Mouse (Mus musculus): ENCODE measurements at regions not wholly inside any gene's neighbourhood (a gene's known extent, or its start where the extent isn't known, plus 50 kb on each side); places are given as distances from the start of the nearest gene placed in this dataset.

DNA sequence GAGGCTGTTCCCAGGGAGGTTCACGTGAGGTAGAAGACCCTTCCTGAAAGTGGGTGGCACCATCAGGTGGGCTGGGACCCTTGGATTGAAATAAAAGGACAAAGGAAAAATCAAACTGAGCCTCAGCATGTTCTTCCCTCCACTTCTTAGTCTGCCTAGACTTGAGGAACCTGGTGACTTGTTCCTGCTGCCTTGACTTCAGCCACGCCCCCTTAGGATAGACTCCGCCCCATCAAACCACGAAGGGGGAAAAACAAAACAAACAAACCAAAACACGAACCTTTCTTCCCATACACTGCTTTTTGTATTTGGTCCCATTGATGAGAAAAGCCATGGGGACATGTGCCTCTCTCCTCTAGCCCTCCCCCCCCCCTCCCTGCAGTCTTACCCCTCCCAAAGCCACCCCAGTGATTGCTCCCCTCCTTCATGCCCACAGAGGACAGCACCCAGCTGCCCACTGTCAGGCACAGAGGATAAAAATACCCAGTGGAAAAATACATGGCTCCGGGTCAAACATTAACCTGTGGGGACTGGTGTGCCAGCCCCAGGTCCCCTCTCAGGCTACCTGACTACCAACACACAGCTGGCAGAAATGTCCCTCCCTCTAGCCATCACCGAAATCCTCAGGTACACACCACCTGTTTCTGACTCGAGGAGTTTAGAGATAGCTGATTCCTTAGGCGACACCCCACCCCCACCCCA is 148.0 kb downstream of the Vegfa start:
- WGBS: 73% methylated on average over 9 of the region's 9 CpGs
- H3K27ac ChIP-seq (replicated peaks): no peak overlapping the region
- H3K4me2 ChIP-seq: no peak overlapping the region
- H3K4me3 ChIP-seq: no peak overlapping the region
- peaks cover 15% of the 10 kb centered on the region for H3K4me1 ChIP-seq (replicated peaks)
- ATAC-seq (ENCODE audit: low FRiP score, low read depth): no peak
- no peaks in the 10 kb centered on the region for H3K27me3 ChIP-seq
- no peaks in the 10 kb centered on the region for H3K9me3 ChIP-seq
- no peaks in the 10 kb centered on the region for H3K36me3 ChIP-seq
- no peak overlapping the region for H3K9ac ChIP-seq

- H3K4me2 ChIP-seq: no peak overlapping the region
- no peaks in the 10 kb centered on the region for H3K27me3 ChIP-seq
- no peak overlapping the region for H3K9ac ChIP-seq
- no peak for ATAC-seq (ENCODE audit: low FRiP score, low read depth)
- WGBS: 83% methylated on average over 3 of the region's 3 CpGs
- no peak overlapping the region for H3K4me3 ChIP-seq
- no peaks in the 10 kb centered on the region for H3K9me3 ChIP-seq
- no peaks in the 10 kb centered on the region for H3K36me3 ChIP-seq
- H3K27ac ChIP-seq (replicated peaks): no peak overlapping the region
- H3K4me1 ChIP-seq (replicated peaks): peaks cover 15% of the 10 kb centered on the region
These were observed 149.0 kb upstream of the 1600014C23Rik start for GRCm38 (mm10) chr17:45882682-45883081.

GRCm38 (mm10) chr17:45881284-45881683 is 147.6 kb upstream of the 1600014C23Rik start:
- Histone ChIP-seq H3K9me3 (no peaks in the 10 kb centered on the region), H3K36me3 (no peaks in the 10 kb centered on the region), H3K27me3 (no peaks in the 10 kb centered on the region), H3K27ac (replicated peaks) (no peak overlapping the region), H3K4me1 (replicated peaks) (peaks cover 8% of the 10 kb centered on the region), H3K4me3 (no peak overlapping the region), H3K9ac (no peak overlapping the region), H3K4me2 (no peak overlapping the region)
- ATAC-seq (ENCODE audit: low FRiP score, low read depth): no peak
- 92% methylated on average over 9 of the region's 9 CpGs for WGBS

DNA sequence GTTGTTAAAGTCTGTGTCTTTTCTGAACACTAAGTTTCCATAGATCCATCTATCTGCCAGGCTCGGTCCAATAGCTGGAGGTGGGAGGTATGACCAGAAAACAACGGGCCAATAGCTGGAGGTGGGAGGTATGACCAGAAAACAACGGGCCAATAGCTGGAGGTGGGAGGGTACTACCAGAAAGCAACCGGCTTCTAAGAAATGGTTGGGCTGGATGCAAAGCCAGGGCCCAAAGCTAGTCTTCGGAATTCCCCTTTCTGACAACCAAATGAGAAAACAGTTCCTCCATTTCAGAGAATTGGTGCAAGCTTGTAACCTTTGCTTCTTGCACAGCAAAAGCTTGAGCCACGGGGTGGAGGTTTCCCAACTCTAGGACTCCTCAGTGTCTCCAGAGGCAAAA is 147.1 kb upstream of the 1600014C23Rik start:
- no peaks in the 10 kb centered on the region for H3K27me3 ChIP-seq
- ATAC-seq (ENCODE audit: low FRiP score, low read depth): no peak
- no peak overlapping the region for H3K4me2 ChIP-seq
- no peak overlapping the region for H3K27ac ChIP-seq (replicated peaks)
- no peak overlapping the region for H3K9ac ChIP-seq
- H3K4me1 ChIP-seq (replicated peaks): 0 out of 2 replicates have a peak, but pooled peaks cover 5% of the 10 kb centered on the region
- no peak overlapping the region for H3K4me3 ChIP-seq
- no peaks in the 10 kb centered on the region for H3K36me3 ChIP-seq
- H3K9me3 ChIP-seq: no peaks in the 10 kb centered on the region
- 88% methylated on average over 6 of the region's 6 CpGs for WGBS

- Histone ChIP-seq H3K27ac (replicated peaks) (no peak overlapping the region), H3K9ac (no peak overlapping the region), H3K4me1 (replicated peaks) (0 out of 2 replicates have a peak, but pooled peaks cover 5% of the 10 kb centered on the region), H3K4me2 (no peak overlapping the region), H3K36me3 (no peaks in the 10 kb centered on the region), H3K4me3 (no peak overlapping the region), H3K9me3 (no peaks in the 10 kb centered on the region), H3K27me3 (no peaks in the 10 kb centered on the region)
- 69% methylated on average over 6 of the region's 6 CpGs for WGBS
- ATAC-seq (ENCODE audit: low FRiP score, low read depth): no peak
These were observed 146.0 kb upstream of the 1600014C23Rik start for GRCm38 (mm10) chr17:45879478-45880250.

DNA sequence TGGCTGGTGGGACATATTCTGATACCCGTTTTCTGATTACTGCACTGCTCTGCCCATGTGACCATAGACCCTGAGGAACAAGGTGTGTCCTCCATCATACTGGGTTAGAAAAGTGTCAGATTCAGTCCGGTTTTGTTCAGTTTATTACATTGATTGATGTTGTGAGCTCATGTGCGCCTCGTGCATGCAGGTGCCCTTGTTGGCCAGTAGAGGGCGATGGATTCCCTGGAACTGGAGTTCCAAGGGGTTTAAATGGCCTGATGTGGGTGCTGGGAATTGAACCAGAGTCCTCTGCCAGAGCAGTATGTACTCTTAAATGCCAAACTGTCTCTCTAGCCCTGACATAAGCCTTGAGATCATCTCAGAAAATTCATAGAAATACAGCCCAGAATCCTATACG is 144.8 kb upstream of the 1600014C23Rik start:
- Histone ChIP-seq H3K9ac (no peak overlapping the region), H3K27ac (replicated peaks) (no peak overlapping the region), H3K4me1 (replicated peaks) (peaks cover 17% of the 10 kb centered on the region), H3K9me3 (no peaks in the 10 kb centered on the region), H3K27me3 (no peaks in the 10 kb centered on the region), H3K4me3 (no peak overlapping the region), H3K4me2 (no peak overlapping the region), H3K36me3 (no peaks in the 10 kb centered on the region)
- 88% methylated on average over 6 of the region's 6 CpGs for WGBS
- ATAC-seq (ENCODE audit: low FRiP score, low read depth): no peak

GRCm38 (mm10) chr17:45875325-45875724 is 141.7 kb upstream of the 1600014C23Rik start:
- H3K9ac ChIP-seq: no peak overlapping the region
- no peaks in the 10 kb centered on the region for H3K9me3 ChIP-seq
- no peak overlapping the region for H3K4me3 ChIP-seq
- WGBS: 90% methylated on average over 8 of the region's 8 CpGs
- H3K4me1 ChIP-seq (replicated peaks): peaks cover 32% of the 10 kb centered on the region
- no peak overlapping the region for H3K27ac ChIP-seq (replicated peaks)
- no peaks in the 10 kb centered on the region for H3K36me3 ChIP-seq
- no peak for ATAC-seq (ENCODE audit: low FRiP score, low read depth)
- H3K4me2 ChIP-seq: no peak overlapping the region
- no peaks in the 10 kb centered on the region for H3K27me3 ChIP-seq

DNA sequence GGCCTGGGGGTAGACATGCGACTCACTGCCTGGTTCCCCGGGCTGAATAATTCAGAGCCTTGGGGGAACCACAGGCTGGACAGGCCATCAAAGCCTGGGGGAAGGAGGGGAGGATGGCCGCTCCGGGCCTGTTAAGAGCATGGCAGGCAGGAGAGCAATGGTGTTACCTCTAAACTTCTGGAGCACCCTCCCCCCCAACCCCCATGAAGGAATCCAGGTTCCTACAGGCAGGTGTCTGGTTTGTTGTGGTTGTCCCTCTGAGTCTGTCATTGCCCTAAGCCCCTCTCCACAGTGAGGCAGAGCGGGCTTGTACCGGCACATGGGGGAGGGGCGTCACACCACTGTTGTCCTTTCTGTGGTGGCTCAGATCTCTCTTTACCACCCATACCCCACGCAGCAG is 140.4 kb upstream of the 1600014C23Rik start:
- ATAC-seq (ENCODE audit: low FRiP score, low read depth): peak; percentile 38; the same call in 1 of the 2 replicates
- WGBS: 16% methylated on average over 8 of the region's 8 CpGs
- H3K9ac ChIP-seq: no peak overlapping the region
- H3K27me3 ChIP-seq: no peaks in the 10 kb centered on the region
- peak overlapping the region; percentile 54 for H3K27ac ChIP-seq (replicated peaks)
- no peaks in the 10 kb centered on the region for H3K9me3 ChIP-seq
- no peak overlapping the region for H3K4me3 ChIP-seq
- peak overlapping the region; percentile 41 for H3K4me2 ChIP-seq
- peaks cover 33% of the 10 kb centered on the region for H3K4me1 ChIP-seq (replicated peaks)
- H3K36me3 ChIP-seq: no peaks in the 10 kb centered on the region

DNA sequence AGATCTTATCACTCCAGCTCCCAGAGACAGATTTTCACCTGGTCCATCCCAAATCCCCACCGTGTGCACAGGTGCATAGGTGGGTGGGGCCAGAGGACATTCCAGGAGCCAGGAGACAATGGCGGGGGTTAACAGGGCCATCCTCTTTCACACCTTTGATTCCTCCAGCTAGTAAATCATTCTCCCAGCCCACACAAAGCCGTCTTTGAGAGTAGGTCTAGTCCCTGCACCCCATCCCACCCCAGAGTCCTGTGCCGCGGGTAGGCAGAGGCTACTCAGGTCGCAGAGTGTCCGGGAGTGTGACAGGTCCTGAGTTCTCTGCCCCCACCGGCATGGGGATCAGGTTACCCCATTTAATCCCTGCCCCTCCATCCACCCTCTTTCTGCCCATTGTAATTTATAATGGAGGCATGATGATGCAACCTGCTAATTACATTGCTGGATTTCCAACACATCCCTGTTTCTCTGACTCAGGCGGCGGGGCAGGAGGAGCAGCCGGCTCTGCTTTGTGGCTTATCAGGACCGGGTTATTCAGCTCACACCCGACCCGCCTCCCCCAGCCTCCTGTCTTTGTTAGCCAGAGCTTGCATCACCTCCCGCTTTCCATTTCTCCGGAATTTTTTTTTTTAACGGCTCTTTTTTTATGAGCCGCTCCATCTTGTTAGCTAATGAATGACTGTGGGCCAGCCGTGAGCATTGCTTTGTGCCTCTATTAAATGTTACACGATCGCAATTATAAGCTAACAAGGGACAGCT is 139.7 kb upstream of the 1600014C23Rik start:
- Histone ChIP-seq H3K9me3 (no peaks in the 10 kb centered on the region), H3K4me2 (peak overlapping the region; percentile 41), H3K9ac (no peak overlapping the region), H3K4me1 (replicated peaks) (peaks cover 35% of the 10 kb centered on the region), H3K27me3 (no peaks in the 10 kb centered on the region), H3K27ac (replicated peaks) (peak overlapping the region; percentile 54), H3K4me3 (no peak overlapping the region), H3K36me3 (no peaks in the 10 kb centered on the region)
- ATAC-seq (ENCODE audit: low FRiP score, low read depth): peak; percentile 48; the same call in 1 of the 2 replicates
- WGBS: 4% methylated on average over 21 of the region's 21 CpGs

DNA sequence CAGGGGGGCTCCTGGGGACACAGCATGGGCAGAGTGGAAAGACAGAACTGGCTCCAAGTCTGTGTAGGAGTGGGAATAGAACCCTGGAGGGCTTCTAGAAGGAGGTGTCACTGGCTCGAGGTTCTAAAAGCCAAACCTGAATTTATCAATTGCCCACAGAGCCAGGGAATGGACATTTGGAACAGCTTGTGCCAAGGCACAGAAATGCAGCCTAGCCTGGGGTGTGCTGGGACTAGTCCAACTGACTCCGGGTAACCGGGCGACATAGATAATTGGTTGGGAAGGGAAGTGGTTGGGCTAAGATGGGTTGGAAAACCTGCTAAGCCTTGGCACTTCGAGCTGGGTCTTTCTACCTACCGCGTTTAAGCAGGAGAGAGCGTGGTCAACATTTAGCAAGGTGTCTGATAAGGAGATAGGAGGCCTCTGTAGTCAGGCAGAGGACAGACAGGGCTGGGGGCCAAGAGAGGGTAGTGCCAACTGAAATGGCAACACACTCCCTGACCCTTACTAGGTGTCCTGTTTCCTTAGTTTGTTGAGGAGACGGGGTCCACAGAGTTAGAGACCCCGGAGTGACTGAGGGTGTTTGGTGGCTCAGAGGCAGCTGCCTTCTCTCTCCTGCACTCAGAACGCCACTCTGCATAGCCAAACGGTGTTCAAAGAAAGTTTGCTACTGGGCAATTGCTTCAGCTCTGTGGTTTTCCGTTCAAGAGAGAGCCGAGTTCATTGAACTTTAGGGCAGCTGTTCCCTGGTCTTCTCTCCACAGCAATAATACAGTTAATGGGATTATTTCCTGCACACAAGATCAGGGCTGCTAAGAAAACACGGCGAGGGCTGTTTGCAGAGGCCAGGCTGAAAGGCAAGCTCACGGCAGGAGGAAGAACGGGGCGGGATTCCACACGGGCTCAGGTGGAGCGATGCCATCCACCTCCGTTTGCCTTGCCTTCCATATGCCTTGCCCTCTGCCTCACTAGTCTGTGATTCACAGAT is 138.3 kb upstream of the 1600014C23Rik start:
- no peak for ATAC-seq (ENCODE audit: low FRiP score, low read depth)
- Histone ChIP-seq H3K4me1 (replicated peaks) (peaks cover 35% of the 10 kb centered on the region), H3K27me3 (no peaks in the 10 kb centered on the region), H3K4me3 (no peak overlapping the region), H3K9me3 (no peaks in the 10 kb centered on the region), H3K36me3 (no peaks in the 10 kb centered on the region), H3K4me2 (0 out of 2 replicates have a peak overlapping the region, but pooled peaks have one; percentile 2), H3K27ac (replicated peaks) (no peak overlapping the region), H3K9ac (no peak overlapping the region)
- WGBS: 51% methylated on average over 22 of the region's 22 CpGs

DNA sequence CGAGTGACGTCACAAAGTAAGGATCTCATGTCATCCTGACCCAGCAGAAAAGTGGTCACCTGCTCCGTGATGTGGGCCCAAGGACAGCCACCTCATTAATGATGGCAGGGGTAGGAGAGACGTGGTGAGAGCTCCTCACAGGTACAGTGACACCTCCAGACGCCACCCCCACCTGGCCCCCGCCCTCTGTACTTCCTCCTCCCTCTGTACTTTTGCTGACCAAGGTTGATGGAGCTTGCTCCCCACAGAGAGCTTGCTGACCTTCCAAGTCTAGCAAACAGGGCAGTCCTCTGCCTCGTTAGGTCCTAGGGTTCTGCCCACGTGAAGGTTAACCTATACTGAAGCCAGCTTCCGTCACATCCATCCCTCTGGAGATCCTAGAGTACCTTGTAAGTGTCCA is 137.4 kb upstream of the 1600014C23Rik start:
- Histone ChIP-seq H3K9ac (no peak overlapping the region), H3K4me2 (no peak overlapping the region), H3K27ac (replicated peaks) (no peak overlapping the region), H3K36me3 (no peaks in the 10 kb centered on the region), H3K4me1 (replicated peaks) (peaks cover 40% of the 10 kb centered on the region), H3K27me3 (no peaks in the 10 kb centered on the region), H3K9me3 (no peaks in the 10 kb centered on the region), H3K4me3 (no peak overlapping the region)
- no peak for ATAC-seq (ENCODE audit: low FRiP score, low read depth)
- WGBS: 85% methylated on average over 9 of the region's 9 CpGs

All from hindbrain, embryonic 15.5 days (tissue).